Comparison of ENCODE assay signal across 14 mouse cellular contexts in genomic region chr4:122859096-122859674, GRCm38 (mm10). TPM values are rescaled to one million over a fixed set of nuclear protein-coding genes. Genes with fewer than 3 reads are reported as not detected.
DNase-seq lines count a peak whose midpoint lies in the region; ATAC-seq and TF ChIP-seq lines count a peak whose summit lies in the region.
"Had no signal": no experiment of that assay in that cellular context is flagged by ENCODE, and none has a peak within 500 bp of the region (broad histone marks: within the 10 kb centered on the region; RNA-seq: fewer than 3 reads in every experiment).

No protein-coding gene starts in this region.

- TF ChIP-seq POLR2A in small intestine, adult 2 months (IDR thresholded peaks at IDR 0.05; ENCODE audit: low read depth, low read length): no peak

- no peaks in the 10 kb centered on the region for H3K27me3 ChIP-seq in lung, embryonic 16.5 days (ENCODE audit: control insufficient read depth, insufficient read depth, low read depth, low read length)
- no peaks in the 10 kb centered on the region for H3K27me3 ChIP-seq in small intestine, adult 2 months (ENCODE audit: control insufficient read depth, insufficient read depth, low read length)
- H3K27me3 ChIP-seq in limb, embryonic 10.5 days (ENCODE audit: low read depth, poor library complexity, severe bottlenecking): no peaks in the 10 kb centered on the region
- no peaks in the 10 kb centered on the region for H3K27me3 ChIP-seq in intestine, embryonic 16.5 days (replicated peaks; ENCODE audit: control insufficient read depth, insufficient read depth, low read length)
- H3K27me3 ChIP-seq: forebrain, embryonic 12.5 days; liver, embryonic 13.5 days had no signal

- no peak for DNase-seq in layer of hippocampus, adult 2 months (ENCODE audit: low spot score in 2 of 2)
- no peak for DNase-seq in layer of hippocampus, adult 9-11 months
- DNase-seq in adipocyte (ENCODE audit: low spot score): peak; percentile 12
- DNase-seq in limb, embryonic 10.5 days (ENCODE audit: low spot score): no peak
- DNase-seq: adrenal gland, postnatal 10 days; cerebellum, postnatal 14 days; heart, adult 2 months; heart, postnatal 14 days; liver, embryonic 13.5 days had no signal

- no peak overlapping the region for H3K4me3 ChIP-seq in layer of hippocampus, adult 2 months
- no peak overlapping the region for H3K4me3 ChIP-seq in lung, embryonic 16.5 days (ENCODE audit: low read length)
- H3K4me3 ChIP-seq in small intestine, adult 2 months (ENCODE audit: low read depth, low read length): no peak overlapping the region
- no peak overlapping the region for H3K4me3 ChIP-seq in limb, embryonic 10.5 days
- H3K4me3 ChIP-seq in intestine, embryonic 16.5 days (ENCODE audit: low read length): no peak overlapping the region
- H3K4me3 ChIP-seq: forebrain, embryonic 12.5 days; heart, adult 2 months; liver, embryonic 13.5 days had no signal

- H3K27ac ChIP-seq in layer of hippocampus, adult 2 months: peak overlapping the region; percentile 8
- no peak overlapping the region for H3K27ac ChIP-seq in lung, embryonic 16.5 days (ENCODE audit: low read length)
- 0 out of 2 replicates have a peak overlapping the region, but pooled peaks have one; percentile 31 for H3K27ac ChIP-seq in small intestine, adult 2 months (ENCODE audit: insufficient read depth, low read depth, low read length)
- no peak overlapping the region for H3K27ac ChIP-seq in limb, embryonic 10.5 days
- no peak overlapping the region for H3K27ac ChIP-seq in intestine, embryonic 16.5 days (ENCODE audit: low read length)
- H3K27ac ChIP-seq: forebrain, embryonic 12.5 days; heart, adult 2 months; liver, embryonic 13.5 days had no signal

- peak; percentile 23; the same call in 1 of the 2 replicates for ATAC-seq in lung, embryonic 16.5 days (ENCODE audit: low read depth)
- no peak for ATAC-seq in intestine, embryonic 16.5 days

- peaks cover 48% of the 10 kb centered on the region for H3K36me3 ChIP-seq in lung, embryonic 16.5 days (ENCODE audit: control insufficient read depth, insufficient read depth, low read length)
- H3K36me3 ChIP-seq in small intestine, adult 2 months (ENCODE audit: control insufficient read depth, insufficient read depth, low read length): peaks cover 70% of the 10 kb centered on the region
- peaks cover 89% of the 10 kb centered on the region for H3K36me3 ChIP-seq in limb, embryonic 10.5 days
- peaks cover 17% of the 10 kb centered on the region; the same call in 1 of the 2 replicates for H3K36me3 ChIP-seq in intestine, embryonic 16.5 days (ENCODE audit: control insufficient read depth, insufficient read depth, low read length)

- TF ChIP-seq CTCF in layer of hippocampus, adult 2 months (conservative IDR thresholded peaks at IDR 0.05): no peak
- no peak for TF ChIP-seq CTCF in small intestine, adult 2 months (IDR thresholded peaks at IDR 0.05; ENCODE audit: extremely low read depth, insufficient read length, insufficient replicate concordance, low read depth, low read length)

- no peak overlapping the region for H3K4me2 ChIP-seq in lung, embryonic 16.5 days (ENCODE audit: low read depth, low read length)
- no peak overlapping the region for H3K4me2 ChIP-seq in intestine, embryonic 16.5 days (ENCODE audit: low read depth, low read length)
- H3K4me2 ChIP-seq: forebrain, embryonic 12.5 days; liver, embryonic 13.5 days; midbrain, embryonic 11.5 days had no signal

- H3K9ac ChIP-seq in lung, embryonic 16.5 days (ENCODE audit: low read length): no peak overlapping the region
- no peak overlapping the region for H3K9ac ChIP-seq in intestine, embryonic 16.5 days (ENCODE audit: low read depth, low read length)
- H3K9ac ChIP-seq: forebrain, embryonic 12.5 days; liver, embryonic 13.5 days had no signal

- H3K9me3 ChIP-seq in lung, embryonic 16.5 days (ENCODE audit: control insufficient read depth, low read length): no peaks in the 10 kb centered on the region
- no peaks in the 10 kb centered on the region for H3K9me3 ChIP-seq in limb, embryonic 10.5 days (replicated peaks)
- H3K9me3 ChIP-seq in intestine, embryonic 16.5 days (ENCODE audit: control insufficient read depth, low read length): no peaks in the 10 kb centered on the region
- H3K9me3 ChIP-seq: forebrain, embryonic 12.5 days; liver, embryonic 13.5 days had no signal

- 67% methylated on average over 6 of the region's 6 CpGs for WGBS in lung, embryonic 16.5 days
- WGBS in small intestine, adult 2 months: 66% methylated on average over 6 of the region's 6 CpGs
- WGBS in limb, embryonic 10.5 days: 88% methylated on average over 6 of the region's 6 CpGs
- 70% methylated on average over 6 of the region's 6 CpGs for WGBS in intestine, embryonic 16.5 days

- no peaks in the 10 kb centered on the region for H3K4me1 ChIP-seq in lung, embryonic 16.5 days (replicated peaks; ENCODE audit: control insufficient read depth, insufficient read depth, low read length)
- H3K4me1 ChIP-seq in small intestine, adult 2 months (ENCODE audit: control insufficient read depth, insufficient read depth, insufficient read length, low read length): no peaks in the 10 kb centered on the region
- no peaks in the 10 kb centered on the region for H3K4me1 ChIP-seq in limb, embryonic 10.5 days
- no peaks in the 10 kb centered on the region for H3K4me1 ChIP-seq in intestine, embryonic 16.5 days (ENCODE audit: control insufficient read depth, insufficient read depth, low read length)
- H3K4me1 ChIP-seq: forebrain, embryonic 12.5 days; liver, embryonic 13.5 days had no signal

RNA-seq across cellular contexts. Expression of gene Ppt1, which starts 23.1 kb away (rescaled TPM):
- total RNA-seq in layer of hippocampus, adult 2 months (2021): 10 to 100 TPM; 84.6 to 88.1 TPM
- 70.1 and 79.2 TPM in 2 replicates for polyA plus RNA-seq in lung, embryonic 16.5 days (2015; fragmentation: Nextera tagmentation; extraction: Ambion mirVana)
- polyA plus RNA-seq in small intestine, adult 2 months (2012; rRNA removed): 6.9 and 10.1 TPM in 2 replicates
- polyA plus RNA-seq in limb, embryonic 10.5 days (2016; fragmentation: Nextera tagmentation; extraction: Ambion mirVana): 45.4 and 55.3 TPM in 2 replicates
- polyA plus RNA-seq in intestine, embryonic 16.5 days (2015; fragmentation: Nextera tagmentation; extraction: Ambion mirVana): 79.3 and 81.0 TPM in 2 replicates

RNA-seq across cellular contexts. Expression of gene Cap1, which starts 26.7 kb away (rescaled TPM):
- total RNA-seq in layer of hippocampus, adult 2 months (2021): 100 to 1,000 TPM; 296 to 316 TPM
- polyA plus RNA-seq in lung, embryonic 16.5 days (2015; fragmentation: Nextera tagmentation; extraction: Ambion mirVana): 86.5 and 104 TPM in 2 replicates
- 46.5 and 85.8 TPM in 2 replicates for polyA plus RNA-seq in small intestine, adult 2 months (2012; rRNA removed)
- 45.3 and 46.5 TPM in 2 replicates for polyA plus RNA-seq in limb, embryonic 10.5 days (2016; fragmentation: Nextera tagmentation; extraction: Ambion mirVana)
- 86.4 and 91.1 TPM in 2 replicates for polyA plus RNA-seq in intestine, embryonic 16.5 days (2015; fragmentation: Nextera tagmentation; extraction: Ambion mirVana)

Comparison
In these comparisons a context has a peak if more than half of its experiments do, and no peak if none do; other contexts are left out.
1. H3K27ac ChIP-seq: peak in layer of hippocampus, adult 2 months (single experiment) and small intestine, adult 2 months (single experiment); none in lung, embryonic 16.5 days (single experiment), limb, embryonic 10.5 days (single experiment) and intestine, embryonic 16.5 days (single experiment).